Mouse (Mus musculus) left cerebral cortex, adult 18-20 months (tissue): ENCODE results near the gene Polh. TPM values are rescaled to one million over a fixed set of nuclear protein-coding genes. Genes with fewer than 3 reads are reported as not detected.

Experiments
- DNase-seq, 2 experiments: peaks; one replicate each; pipeline ENCODE4 v3.0.0; 2021 to 2022; ENCODE audit warnings: low spot score in 2 of 2, mixed read lengths in 1 of 2
- long read RNA-seq, 2 experiments: library from polyadenylated mRNA; stranded (forward); transcript quantifications; one replicate each; pipeline ENCODE4 v2.0.0; 2021
- total RNA-seq, 2 experiments: library from RNA; stranded (reverse); gene quantifications; 2 replicates each; pipeline ENCODE4 v1.2.3; 2021

The Polh gene
- total RNA-seq: 1 to 10 TPM; 6.1 to 6.3 TPM
- long read RNA-seq, experiment 1, partial matches to known transcripts: 0 of 2 reads
- long read RNA-seq, experiment 1, other reads (novel, unspliced or antisense): 0 of 2 reads
- long read RNA-seq, experiment 2, partial matches to known transcripts: 0 of 2 reads
- long read RNA-seq, experiment 2, other reads (novel, unspliced or antisense): 2 of 2 reads

DNA sequence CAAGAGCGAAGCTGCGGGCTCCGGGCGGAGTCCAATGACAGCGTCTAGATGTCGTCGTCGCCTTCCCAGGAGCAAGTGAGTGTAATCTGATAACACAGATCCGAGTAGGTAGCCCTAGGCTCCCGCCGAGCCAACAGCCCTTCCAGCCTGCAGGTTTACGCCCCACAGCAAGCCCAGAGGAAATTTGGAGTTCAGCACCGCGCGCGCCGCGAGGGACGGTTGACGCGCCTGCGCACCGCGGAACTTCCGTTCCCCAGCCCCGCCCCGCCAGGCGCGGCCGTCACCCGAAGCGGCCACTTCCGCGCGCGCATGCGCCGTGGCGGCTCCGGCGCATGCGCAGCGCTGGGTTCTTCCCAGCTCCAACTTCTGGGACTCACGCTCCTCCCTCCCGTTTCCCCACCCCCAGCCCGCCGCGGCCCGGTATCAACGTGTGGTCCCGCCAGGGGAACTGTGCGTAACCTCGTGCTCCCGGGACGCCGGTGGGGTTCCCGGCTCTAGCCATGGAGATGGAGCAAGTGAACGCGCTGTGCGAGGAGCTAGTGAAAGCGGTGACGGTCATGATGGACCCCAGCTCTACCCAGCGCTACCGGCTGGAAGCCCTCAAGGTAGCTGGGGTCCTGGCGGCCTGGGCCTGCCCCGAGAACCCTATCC, at the start of gene Polh, which contains the start of gene Xpo5:
Gene Polh (minus strand): TSS at position 225 of the 651 bp plus-strand sequence.
Gene Xpo5 (plus strand): TSS at position 362 of the 651 bp plus-strand sequence.
- peak; percentile 83 to 94 for DNase-seq

DNA sequence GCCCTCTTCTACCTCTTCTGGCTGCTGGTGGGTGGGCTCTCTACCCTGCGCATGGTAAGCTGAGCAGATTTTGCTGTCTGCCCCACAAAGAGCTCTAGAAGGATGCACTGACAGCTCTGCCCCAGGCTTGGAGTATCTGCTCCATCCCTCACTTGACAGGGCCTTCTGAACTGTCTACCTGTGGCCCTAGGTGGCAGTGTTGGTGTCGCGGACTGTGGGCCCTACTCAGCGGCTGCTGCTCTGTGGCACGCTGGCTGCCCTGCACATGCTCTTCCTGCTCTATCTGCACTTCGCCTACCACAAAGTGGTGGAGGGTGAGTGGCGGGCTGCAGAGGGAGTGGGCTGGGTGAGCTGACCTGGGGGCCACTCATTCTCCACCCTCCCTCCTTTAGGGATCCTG, 48.7 kb upstream of the Polh start:
- DNase-seq: no peak

DNA sequence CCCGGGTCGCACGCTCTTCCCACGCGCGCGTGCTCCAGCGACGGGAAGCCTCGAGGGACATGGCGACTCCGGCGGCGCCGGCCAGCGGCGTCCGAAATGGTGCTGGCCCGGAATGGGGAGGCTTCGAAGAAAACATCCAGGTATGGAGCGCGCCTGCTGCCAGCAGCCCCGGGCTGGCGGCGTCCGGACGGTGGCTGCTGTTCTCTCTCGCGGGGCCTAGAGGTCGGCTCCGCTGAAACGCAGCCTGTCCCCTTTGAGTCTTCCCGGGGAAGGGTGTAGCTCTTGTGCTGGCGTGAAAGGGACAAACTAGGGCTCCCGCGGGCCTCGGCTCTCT, 45.7 kb upstream of the Polh start:
- DNase-seq: no peak

DNA sequence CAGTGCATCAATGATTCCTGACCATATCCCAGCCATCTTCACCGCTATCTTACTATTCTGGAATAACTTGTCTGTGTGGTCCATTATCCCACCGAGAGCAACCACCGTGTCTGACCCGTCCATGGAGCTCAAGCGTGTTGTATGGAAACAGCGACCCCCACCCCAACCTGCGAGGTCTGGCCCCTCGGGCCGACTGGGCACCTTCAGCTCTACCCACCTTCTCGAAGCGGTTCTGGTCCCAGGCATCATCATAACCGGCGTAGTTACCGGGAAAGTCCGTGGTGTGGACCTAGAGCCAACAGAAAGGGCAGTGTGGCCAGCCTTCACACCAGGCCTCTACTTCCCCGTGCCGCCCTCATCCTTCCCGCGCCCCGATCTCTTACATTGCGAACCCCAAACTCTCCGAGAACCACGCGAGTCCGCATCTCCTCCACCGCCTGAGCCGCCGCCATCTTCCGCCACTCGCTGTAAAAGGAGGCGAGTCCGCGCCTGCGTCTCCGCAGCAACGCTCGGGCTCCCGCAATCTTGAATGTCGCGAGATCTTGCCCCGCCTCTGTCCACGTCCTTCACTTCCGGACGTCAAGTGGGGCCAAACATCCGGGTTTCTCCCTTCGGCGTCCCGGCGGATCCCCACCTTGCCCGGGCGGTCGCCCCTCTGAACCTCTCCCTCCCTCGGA, 45.2 kb upstream of the Polh start, which contains the start of the genes Polr1c and Yipf3:
Gene Polr1c (minus strand): TSS at position 543 of the 677 bp plus-strand sequence.
Gene Yipf3 (plus strand): TSS at position 569 of the 677 bp plus-strand sequence.
- DNase-seq: peak; percentile 96 to 97

DNA sequence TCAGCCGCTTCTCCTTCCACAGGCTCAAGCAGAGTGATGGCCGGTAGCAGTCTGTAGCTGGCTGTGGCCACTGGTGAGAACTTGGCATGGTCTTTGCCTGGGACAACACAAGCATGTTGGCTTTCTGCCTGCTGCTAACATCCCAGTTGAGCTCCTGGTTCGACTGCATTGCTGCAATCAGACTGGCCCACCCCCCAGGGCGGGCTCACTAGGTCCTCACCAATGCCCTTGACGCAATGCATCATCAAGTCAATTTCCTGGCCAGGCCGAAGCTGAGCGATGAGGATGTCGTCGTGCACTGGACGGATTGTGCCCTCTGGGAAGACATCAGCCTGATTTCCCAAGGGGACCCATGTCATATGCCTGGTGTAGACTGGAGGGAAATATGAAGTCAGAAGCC, 42.1 kb upstream of the Polh start:
- DNase-seq: no peak

DNA sequence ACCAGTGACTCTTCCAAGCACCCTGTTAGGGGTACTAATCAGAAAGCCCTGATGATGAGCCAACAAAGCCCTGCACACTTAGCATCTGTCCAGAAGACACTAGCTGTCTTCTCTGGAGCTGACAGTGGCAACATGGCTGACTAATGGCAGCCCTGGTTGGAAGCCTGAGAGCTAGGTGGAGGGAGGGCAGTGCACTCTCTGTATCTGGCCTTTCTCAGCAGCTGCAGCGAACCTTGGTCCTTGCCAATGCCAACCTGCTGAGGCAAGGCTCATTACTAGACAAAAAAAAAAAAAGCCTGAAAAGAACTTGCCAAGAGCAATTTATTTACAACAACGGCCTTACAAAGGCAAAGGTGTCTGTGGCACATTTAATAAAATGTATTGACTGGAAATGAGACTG, 41.2 kb upstream of the Polh start:
- no peak for DNase-seq

DNA sequence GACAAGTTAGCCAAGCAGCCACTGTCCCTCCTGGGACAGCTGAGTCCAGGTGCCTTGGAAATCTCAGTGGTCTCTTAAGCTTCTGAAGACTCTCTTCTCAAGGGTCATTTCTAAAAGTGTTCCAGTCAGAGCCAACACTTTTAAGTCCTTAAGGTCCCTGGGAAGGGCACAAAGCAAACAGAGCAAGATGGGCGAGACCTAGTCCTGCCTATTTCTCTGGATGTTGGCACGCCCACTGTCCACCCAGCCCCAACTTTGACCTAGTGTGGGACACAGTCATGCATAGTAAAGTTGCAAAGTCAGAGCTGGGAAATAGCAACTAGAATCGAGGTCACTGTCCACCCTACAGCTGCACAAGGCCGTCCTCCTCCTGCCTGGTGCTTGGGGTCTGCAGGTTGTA, 40.5 kb upstream of the Polh start:
- no peak for DNase-seq

DNA sequence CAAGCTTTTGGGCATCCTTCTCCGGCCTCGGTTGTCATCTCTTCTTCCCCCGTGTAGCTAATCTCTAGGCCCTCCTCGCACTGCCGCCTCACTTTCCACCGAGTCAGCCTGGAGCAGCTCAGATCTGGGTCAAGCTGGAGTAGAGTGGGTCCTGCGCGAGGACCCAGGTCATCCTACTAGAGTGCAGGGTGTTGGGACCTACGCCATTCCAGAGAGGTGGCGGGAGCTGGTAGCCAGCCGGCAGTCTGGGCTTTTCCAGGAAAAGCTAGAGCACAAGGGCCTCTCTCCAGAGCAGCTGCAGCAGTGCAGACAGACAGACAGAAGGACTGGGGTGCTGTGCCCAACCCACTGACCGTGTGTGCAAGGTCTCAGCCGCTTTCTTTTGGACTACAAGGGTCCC, 39.8 kb upstream of the Polh start:
- no peak for DNase-seq

DNA sequence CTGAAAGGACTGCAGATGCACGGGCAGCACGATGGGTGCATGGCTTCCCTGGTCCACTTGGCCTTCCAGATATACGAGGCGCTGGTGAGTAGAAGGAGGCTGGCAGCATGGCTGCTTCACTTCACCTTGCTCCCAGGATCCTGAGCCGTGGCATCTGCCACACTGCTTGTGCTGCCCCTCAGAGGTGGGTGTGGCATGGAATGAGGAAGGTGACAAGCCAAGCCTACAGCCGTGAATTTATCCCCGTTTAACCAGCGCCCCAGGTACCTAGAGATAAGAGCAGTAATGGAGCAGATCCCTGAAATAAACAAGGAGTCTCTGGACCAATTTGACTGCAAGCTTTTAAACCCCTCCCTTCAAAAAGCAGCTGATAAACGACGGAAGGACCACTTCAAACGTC, 39.0 kb upstream of the Polh start:
- no peak for DNase-seq

DNA sequence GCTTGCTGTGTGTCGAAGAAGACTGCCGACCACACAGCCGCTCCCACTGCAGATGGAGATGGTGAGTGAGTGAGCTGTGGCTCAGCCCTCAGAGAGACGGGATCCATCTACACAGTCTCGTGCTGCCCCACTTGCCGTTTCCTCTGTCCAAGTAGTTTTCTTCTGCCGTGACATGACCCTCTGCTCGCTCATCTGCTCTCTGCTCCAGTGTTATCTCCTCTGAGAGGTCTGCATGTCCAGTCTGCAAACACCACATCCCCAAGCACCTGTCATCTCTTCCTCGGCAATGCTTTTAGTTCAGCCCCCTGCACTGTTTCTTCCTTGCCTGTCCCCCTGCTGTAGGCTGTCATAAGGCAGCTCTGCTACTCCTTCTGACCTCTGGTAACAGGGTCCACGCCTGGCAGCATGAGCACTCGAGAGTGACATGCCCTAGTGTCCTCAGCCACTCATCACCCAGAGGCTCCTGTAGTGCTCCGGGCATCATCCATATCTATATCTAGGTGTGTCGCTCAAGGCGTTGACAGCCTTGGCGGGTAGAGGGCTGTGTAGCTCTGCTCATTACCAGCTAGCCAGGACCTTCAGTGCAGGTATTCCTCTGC, 37.2 kb upstream of the Polh start:
- no peak for DNase-seq

DNA sequence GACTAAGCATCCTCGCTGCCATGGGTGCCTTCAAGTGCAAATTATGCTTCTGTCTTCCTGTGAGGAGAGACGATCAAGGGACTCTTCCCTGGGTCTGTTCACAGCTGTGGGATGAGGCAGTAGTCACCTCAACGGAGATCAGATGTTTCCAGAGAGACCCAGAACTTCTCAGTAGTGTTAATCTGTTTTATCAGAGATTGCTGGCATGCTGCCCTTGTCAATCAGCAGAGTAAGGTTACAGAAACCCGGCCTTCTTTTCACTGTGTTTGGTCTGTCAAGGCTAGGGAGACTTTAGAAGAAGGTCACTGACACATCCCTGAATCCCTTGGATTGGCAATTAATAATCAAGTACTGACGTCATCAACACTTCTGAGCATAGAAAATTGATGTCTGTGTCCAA, 35.0 kb upstream of the Polh start:
- DNase-seq: no peak

DNA sequence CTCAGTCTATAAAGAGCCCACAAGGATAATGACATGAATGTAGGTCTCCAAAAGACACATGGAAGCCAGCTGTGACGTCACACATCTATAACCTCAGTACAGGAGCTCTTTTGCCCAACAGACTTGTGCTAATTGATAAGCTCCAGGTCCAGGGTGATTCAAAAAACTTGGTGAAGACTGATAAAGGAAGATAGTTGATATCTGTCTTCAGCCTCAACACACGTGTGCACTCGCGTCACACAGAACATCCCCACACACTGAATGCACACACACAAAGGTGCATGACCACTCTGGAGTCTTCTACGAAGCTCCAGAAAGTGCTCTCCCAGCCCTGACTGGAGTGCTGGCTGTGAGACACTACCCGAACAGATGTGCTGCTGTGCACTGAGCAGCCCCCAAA, 34.6 kb upstream of the Polh start:
- no peak for DNase-seq

DNA sequence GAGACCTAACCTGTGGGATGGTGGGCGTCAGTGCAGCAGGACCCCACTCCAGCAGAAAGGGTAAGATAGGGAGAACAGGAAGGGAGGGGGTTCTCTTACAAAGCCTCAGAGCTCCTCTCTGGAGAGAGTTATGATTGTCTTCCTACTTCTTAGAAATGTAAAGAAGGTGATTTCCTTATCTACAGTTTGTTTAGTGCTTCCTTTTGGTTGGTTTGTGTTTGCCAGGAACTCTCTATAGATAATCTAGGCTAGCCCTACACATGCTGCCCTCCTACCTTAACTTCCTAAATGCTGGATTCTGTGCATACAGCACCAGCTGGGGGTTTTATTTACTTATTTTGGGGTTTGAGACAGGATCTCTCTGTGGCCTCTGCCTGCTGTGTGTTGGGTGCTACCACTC, 33.6 kb upstream of the Polh start:
- DNase-seq: no peak

DNA sequence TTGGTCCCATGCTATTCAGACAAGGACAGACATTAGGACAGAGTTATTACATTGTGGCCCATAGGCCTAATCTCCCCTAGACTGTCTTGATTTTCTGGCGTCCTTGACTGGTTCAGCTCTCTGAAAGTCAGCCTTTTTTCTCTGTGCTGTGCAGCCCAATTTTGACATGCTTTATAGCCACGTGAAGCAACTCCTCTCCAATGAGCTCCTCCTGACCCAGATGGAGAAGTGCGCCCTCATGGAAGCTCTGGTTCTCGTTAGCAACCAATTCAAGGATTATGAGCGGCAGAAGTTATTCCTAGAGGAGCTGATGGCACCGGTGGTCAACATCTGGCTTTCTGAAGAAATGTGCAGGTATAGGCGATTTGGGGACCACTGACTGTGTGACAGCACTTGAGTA, 25.1 kb upstream of the Polh start:
- DNase-seq: no peak

DNA sequence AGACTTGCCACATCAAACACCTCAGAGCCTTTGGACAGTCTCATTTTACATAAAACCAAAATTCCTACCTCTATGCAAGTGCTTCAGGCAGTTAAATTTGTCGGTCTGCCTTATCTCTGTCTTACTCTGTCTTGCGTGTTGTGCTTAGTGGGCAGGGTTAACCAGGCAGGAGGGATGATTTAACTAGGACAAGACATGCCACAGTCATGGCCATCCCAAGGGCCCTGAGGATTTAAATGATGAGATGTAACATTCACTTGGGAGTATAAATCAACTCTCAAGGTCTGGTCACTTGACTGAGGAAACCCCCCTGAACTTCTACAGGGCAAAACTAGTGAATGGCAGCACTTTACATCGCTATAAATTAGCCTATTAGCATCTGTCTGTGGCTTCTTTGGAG, 19.2 kb upstream of the Polh start:
- DNase-seq: no peak

DNA sequence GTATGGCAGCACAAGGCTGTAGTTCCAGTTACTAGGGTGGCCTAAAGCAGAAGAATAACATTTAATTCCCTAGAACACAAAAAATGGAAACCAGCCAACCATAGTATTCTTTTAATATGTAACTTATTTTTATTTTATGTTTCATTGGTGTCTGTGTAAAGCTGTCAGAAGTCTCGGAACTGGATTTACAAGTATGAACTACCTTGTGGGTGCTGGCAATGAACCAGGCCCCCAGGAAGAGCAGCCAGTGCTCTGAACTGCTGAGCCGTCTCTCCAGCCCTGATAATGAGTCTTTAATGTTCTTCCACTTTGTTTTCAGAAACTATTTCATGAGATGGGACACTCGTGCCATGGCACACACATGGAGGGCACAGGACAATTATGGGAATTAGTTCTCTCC, 8.1 kb upstream of the Polh start:
- DNase-seq: no peak

DNA sequence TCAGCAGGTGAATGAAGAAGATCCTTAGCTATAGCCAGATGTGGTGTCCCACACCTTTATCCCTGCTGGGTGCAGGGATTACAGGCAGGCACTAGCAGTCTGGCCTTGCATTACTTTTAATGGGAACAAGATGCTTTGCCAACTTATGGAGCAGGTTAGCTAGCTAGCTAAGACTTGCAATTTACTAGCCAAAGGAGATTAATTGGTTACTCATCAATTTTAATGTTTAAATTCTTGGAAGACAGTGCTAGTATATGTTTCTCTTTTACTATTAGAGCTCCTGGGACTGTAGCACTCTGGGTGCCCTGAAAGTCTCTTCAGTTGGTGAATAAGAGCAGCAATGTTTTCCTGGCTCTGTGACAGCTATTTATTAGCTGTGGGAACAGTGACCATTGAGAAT, 4.2 kb upstream of the Polh start:
- DNase-seq: no peak

DNA sequence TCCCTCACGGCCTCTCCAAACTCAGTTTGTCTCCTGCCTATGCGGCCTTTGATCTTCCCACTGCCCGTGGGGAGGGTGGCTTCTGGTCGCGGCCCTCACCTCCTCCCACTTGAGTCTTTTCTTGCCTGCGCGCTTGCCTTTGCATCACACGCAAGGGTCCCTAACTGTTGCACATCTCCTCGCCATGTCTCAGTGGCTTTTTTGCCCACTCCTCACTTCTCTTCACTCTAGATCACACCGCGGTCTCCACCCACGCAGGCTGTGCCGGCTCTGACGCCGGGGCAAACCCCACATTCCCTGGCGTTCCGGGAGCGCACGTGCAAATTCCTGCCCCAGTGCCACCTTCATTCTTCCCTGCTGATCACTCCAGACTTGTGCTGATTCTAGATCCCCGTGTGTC, 633 bp upstream of the Polh start:
- peak; percentile 25 to 27 for DNase-seq

DNA sequence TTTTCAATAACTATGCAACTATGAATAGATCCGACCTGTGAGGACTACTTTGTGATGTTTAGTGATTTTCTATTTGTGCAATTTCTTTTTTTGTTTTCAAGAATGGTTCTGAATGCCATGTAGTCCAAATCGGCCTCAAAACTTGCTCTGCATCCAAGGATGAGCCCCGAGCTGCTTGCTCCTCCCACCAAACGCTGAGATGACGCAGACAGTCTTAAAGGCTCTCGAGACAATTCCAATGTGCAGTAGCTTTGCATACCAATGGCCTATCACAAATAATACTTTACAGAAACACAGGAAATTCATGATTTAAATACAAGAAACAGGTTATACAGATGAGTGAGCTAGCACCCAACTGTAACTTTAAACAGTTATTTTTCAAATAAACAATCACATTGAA, 1.3 kb downstream of the Polh start:
- DNase-seq: no peak

DNA sequence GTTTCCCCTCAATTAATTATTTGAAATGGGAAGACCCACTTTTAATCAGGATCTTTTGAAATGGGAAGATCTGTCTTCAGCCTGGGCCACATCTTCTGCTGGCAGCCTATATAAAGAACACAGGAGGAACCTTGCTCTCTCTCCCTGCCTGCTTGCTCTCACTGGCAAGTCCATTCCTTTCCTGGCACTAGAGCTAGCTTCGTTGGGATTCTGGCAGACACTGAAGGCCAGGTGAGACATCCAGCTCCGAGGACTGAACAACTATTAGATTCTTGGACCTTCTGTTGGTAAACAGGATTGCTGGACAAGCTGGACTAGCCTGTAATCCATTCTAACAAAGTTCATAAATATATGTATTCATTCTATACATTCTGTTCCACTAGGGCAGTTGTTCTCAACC, 13.6 kb downstream of the Polh start:
- no peak for DNase-seq

DNA sequence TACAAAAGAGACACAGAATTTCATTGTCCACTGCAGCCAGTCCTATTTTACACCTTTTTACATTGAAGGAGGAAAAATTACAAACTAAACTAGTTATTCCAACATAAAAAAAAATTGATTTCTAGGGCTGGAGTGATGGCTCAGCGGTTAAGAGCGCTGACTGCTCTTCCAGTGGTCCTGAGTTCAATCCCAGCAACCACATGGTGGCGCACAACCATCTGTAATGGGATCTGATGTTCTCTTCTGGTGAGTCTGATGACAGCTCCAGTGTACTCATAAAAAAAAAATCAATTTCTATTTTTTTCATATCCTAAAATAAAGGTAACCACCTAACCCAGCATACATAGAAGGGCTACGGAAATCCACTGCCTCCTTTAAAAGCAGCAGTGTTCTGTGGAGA, 20.2 kb downstream of the Polh start:
- DNase-seq: no peak

DNA sequence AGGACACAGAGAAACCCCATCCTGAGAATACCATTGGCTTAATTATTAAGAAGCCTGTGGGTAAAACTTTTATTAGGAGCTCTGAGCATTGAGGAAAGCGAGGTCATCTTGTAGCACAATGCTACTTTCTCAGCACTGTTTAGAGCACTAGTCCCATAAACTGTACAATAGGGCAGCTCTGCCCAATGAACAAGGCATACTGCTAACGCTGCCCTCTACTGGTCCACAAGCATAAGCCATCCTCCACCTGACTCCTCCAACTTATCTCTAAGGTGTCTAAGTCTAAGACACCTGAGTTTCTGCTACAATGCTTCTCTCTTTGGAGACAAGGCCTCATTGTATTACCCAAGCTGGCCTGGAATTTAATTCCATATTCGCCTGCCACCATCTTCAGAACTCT, 31.9 kb downstream of the Polh start:
- DNase-seq: no peak
